Comparison of ENCODE assay signal across 12 mouse cellular contexts in the genomic region with DNA sequence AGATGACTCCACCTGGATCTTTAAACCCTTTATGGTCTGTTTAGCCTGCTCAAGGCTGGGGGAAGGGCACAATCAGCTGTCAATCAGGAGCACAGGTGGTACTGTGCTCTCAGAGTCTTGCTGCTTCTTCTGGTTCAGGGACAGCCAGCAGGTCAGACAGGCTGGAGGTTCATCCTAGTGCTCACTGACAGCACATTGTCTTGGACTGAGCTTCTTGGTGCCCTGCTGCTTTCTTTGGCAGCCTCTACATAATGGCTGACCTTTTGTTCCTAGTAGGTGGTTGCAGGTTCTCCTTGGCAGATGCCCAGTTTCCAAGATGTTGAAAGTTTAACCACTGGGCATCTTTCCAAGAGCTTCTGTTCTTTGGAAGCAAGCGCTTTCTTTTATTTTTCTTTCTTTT. TPM values are rescaled to one million over a fixed set of nuclear protein-coding genes. Genes with fewer than 3 reads are reported as not detected.
A peak's percentile ranks its signal among the peaks of the same experiment; 100 is the strongest.
DNase-seq lines count a peak whose midpoint lies in the region; ATAC-seq and TF ChIP-seq lines count a peak whose summit lies in the region.
"Had no signal": no experiment of that assay in that cellular context is flagged by ENCODE, and none has a peak within 500 bp of the region (broad histone marks: within the 10 kb centered on the region; RNA-seq: fewer than 3 reads in every experiment).

No protein-coding gene starts in this region.

- H3K4me3 ChIP-seq in forebrain, embryonic 14.5 days (ENCODE audit: low read depth, low read length), result no peak overlapping the region
- no peak overlapping the region for H3K4me3 ChIP-seq in forebrain, embryonic 12.5 days (replicated peaks)
- no peak overlapping the region for H3K4me3 ChIP-seq in intestine, postnatal 0 days (ENCODE audit: low read depth, low read length)
- H3K4me3 ChIP-seq: heart, adult 2 months; midbrain, embryonic 12.5 days had no signal

- no peaks in the 10 kb centered on the region for H3K4me1 ChIP-seq in forebrain, embryonic 14.5 days (ENCODE audit: control insufficient read depth, insufficient read depth, low read length)
- H3K4me1 ChIP-seq in forebrain, embryonic 12.5 days, result no peaks in the 10 kb centered on the region
- H3K4me1 ChIP-seq in intestine, postnatal 0 days (replicated peaks; ENCODE audit: control insufficient read depth, insufficient read depth, low read length), result no peaks in the 10 kb centered on the region
- H3K4me1 ChIP-seq: midbrain, embryonic 12.5 days had no signal

- no peak overlapping the region for H3K9ac ChIP-seq in forebrain, embryonic 14.5 days (ENCODE audit: low read length)
- H3K9ac ChIP-seq in forebrain, embryonic 12.5 days, result no peak overlapping the region
- H3K9ac ChIP-seq in intestine, postnatal 0 days (ENCODE audit: low read depth, low read length), result no peak overlapping the region
- H3K9ac ChIP-seq: midbrain, embryonic 12.5 days had no signal

- WGBS in forebrain, embryonic 14.5 days, result 55% methylated on average over 1 of the region's 1 CpGs
- 83% methylated on average over 1 of the region's 1 CpGs for WGBS in forebrain, embryonic 12.5 days
- WGBS in intestine, postnatal 0 days, result 79% methylated on average over 1 of the region's 1 CpGs

- H3K36me3 ChIP-seq in forebrain, embryonic 14.5 days (ENCODE audit: control insufficient read depth, insufficient read depth, low read length), result no peaks in the 10 kb centered on the region
- H3K36me3 ChIP-seq in forebrain, embryonic 12.5 days (replicated peaks), result no peaks in the 10 kb centered on the region
- H3K36me3 ChIP-seq in intestine, postnatal 0 days (ENCODE audit: control insufficient read depth, insufficient read depth), result no peaks in the 10 kb centered on the region
- H3K36me3 ChIP-seq: midbrain, embryonic 12.5 days had no signal

- ATAC-seq in forebrain, embryonic 14.5 days, result no peak
- no peak for ATAC-seq in forebrain, embryonic 12.5 days (ENCODE audit: low FRiP score)
- no peak for ATAC-seq in intestine, postnatal 0 days

- peak; percentile 30 for DNase-seq in forebrain, embryonic 14.5 days (ENCODE audit: low spot score)
- peak; percentile 27 for DNase-seq in ovary, postnatal 14 days (ENCODE audit: low spot score)
- DNase-seq in ovary, postnatal 36 days (ENCODE audit: low spot score), result no peak
- DNase-seq in kidney, adult 9 months, result peak; percentile 97
- no peak for DNase-seq in embryo, embryonic 11 days
- DNase-seq in spleen, adult 12 weeks (ENCODE audit: low spot score), result no peak
- DNase-seq: B cell, adult 2 months; right cerebral cortex, postnatal 25 days had no signal

- H3K4me2 ChIP-seq in forebrain, embryonic 14.5 days (ENCODE audit: low read length), result no peak overlapping the region
- no peak overlapping the region for H3K4me2 ChIP-seq in forebrain, embryonic 12.5 days
- H3K4me2 ChIP-seq in intestine, postnatal 0 days (replicated peaks; ENCODE audit: low read depth), result no peak overlapping the region
- H3K4me2 ChIP-seq: midbrain, embryonic 12.5 days had no signal

- H3K27me3 ChIP-seq in forebrain, embryonic 14.5 days (replicated peaks; ENCODE audit: control insufficient read depth, insufficient read depth, low read length), result no peaks in the 10 kb centered on the region
- no peaks in the 10 kb centered on the region for H3K27me3 ChIP-seq in forebrain, embryonic 12.5 days
- H3K27me3 ChIP-seq in intestine, postnatal 0 days (replicated peaks; ENCODE audit: control insufficient read depth, insufficient read depth, low read length), result no peaks in the 10 kb centered on the region
- H3K27me3 ChIP-seq: midbrain, embryonic 12.5 days had no signal

- H3K9me3 ChIP-seq in forebrain, embryonic 14.5 days (replicated peaks; ENCODE audit: control insufficient read depth, low read length), result no peaks in the 10 kb centered on the region
- no peaks in the 10 kb centered on the region for H3K9me3 ChIP-seq in forebrain, embryonic 12.5 days
- H3K9me3 ChIP-seq in intestine, postnatal 0 days (ENCODE audit: control insufficient read depth), result no peaks in the 10 kb centered on the region
- H3K9me3 ChIP-seq: midbrain, embryonic 12.5 days had no signal

- TF ChIP-seq CTCF in intestine, postnatal 0 days (IDR thresholded peaks at IDR 0.05; ENCODE audit: low read depth), result no peak

- no peak overlapping the region for H3K27ac ChIP-seq in forebrain, embryonic 14.5 days (ENCODE audit: low read depth, low read length)
- no peak overlapping the region for H3K27ac ChIP-seq in forebrain, embryonic 12.5 days
- no peak overlapping the region for H3K27ac ChIP-seq in intestine, postnatal 0 days (ENCODE audit: low read depth, low read length)
- H3K27ac ChIP-seq: heart, adult 2 months; midbrain, embryonic 12.5 days had no signal

RNA-seq across cellular contexts. Expression of a gene that starts 55.1 kb away (rescaled TPM):
- polyA plus RNA-seq in forebrain, embryonic 14.5 days (2014; fragmentation: Nextera tagmentation; extraction: Ambion mirVana), result 4.1 and 7.3 TPM in 2 replicates
- polyA plus RNA-seq in forebrain, embryonic 12.5 days (2016; fragmentation: Nextera tagmentation; extraction: Ambion mirVana), result 7.8 and 8.8 TPM in 2 replicates
- 1.2 and 1.3 TPM in 2 replicates for polyA plus RNA-seq in intestine, postnatal 0 days (2015; fragmentation: Nextera tagmentation; extraction: Ambion mirVana)

Comparison
In these comparisons a context has a peak if more than half of its experiments do, and no peak if none do; other contexts are left out.
1. DNase-seq: peak in forebrain, embryonic 14.5 days (single experiment), ovary, postnatal 14 days (single experiment) and kidney, adult 9 months (single experiment); none in ovary, postnatal 36 days (single experiment), embryo, embryonic 11 days (single experiment) and spleen, adult 12 weeks (single experiment).